Mouse (Mus musculus) stomach, postnatal 0 days (tissue): ENCODE data around the gene Acsl1. TPM values are rescaled to one million over a fixed set of nuclear protein-coding genes. Genes with fewer than 3 reads are reported as not detected.

Experiments
- ATAC-seq: fragments of 200-750 bp; cut with Nextera tagmentation; 2 replicates; pipeline ENCODE4 v1.8.0; 2017; ENCODE audit not compliant: low FRiP score, low TSS enrichment
- DNase-seq: peaks from one replicate; pipeline ENCODE4 v3.0.0-alpha.2; 2016; ENCODE audit warnings: low spot score
- H3K27ac ChIP-seq: fragments of 300-500 bp; sonication (generic); replicated peaks from 2 replicates; pipeline ENCODE4 v1.5.1; 2014; ENCODE audit warnings: mild to moderate bottlenecking, control low read depth
- H3K27me3 ChIP-seq: fragments of 300-500 bp; sonication (generic); 2 replicates; pipeline ENCODE4 v1.6.1; 2014; ENCODE audit warnings: low read length; ENCODE audit not compliant: control insufficient read depth, insufficient read depth
- H3K36me3 ChIP-seq: fragments of 300-500 bp; sonication (generic); 2 replicates; pipeline ENCODE4 v1.6.1; 2014; ENCODE audit warnings: low read length, mixed read lengths; ENCODE audit not compliant: control insufficient read depth, insufficient read depth
- H3K4me1 ChIP-seq: fragments of 300-500 bp; sonication (generic); replicated peaks from 2 replicates; pipeline ENCODE4 v1.6.1; 2014; ENCODE audit warnings: antibody characterized with exemption; ENCODE audit not compliant: control insufficient read depth, insufficient read depth
- H3K4me2 ChIP-seq: fragments of 300-500 bp; sonication (generic); replicated peaks from 2 replicates; pipeline ENCODE4 v1.6.1; 2014; ENCODE audit warnings: low read depth, mild to moderate bottlenecking, control low read depth, moderate library complexity
- H3K4me3 ChIP-seq: fragments of 300-500 bp; sonication (generic); 2 replicates; pipeline ENCODE4 v1.5.1; 2014; ENCODE audit warnings: low read depth, low read length, control low read depth
- H3K9ac ChIP-seq: fragments of 300-500 bp; sonication (generic); 2 replicates; pipeline ENCODE4 v1.6.1; 2014; ENCODE audit warnings: mild to moderate bottlenecking, low read length, control low read depth, mixed read lengths
- H3K9me3 ChIP-seq: fragments of 300-500 bp; sonication (generic); 2 replicates; pipeline ENCODE4 v1.6.1; 2016; ENCODE audit warnings: low read length; ENCODE audit not compliant: control insufficient read depth
- CTCF ChIP-seq: IDR thresholded peaks from 2 replicates; pipeline ENCODE4 v1.5.1; 2016; ENCODE audit warnings: antibody characterized with exemption, low read depth, mild to moderate bottlenecking, moderate library complexity
- EP300 ChIP-seq: optimal IDR thresholded peaks from 2 replicates; pipeline ENCODE3; 2016; ENCODE audit warnings: antibody characterized with exemption
- WGBS: fragments of 180-500 bp; shearing (Covaris S2); extraction: QIAGEN DNeasy Blood & Tissue Kit; methylation state at CpG from one replicate; pipeline ENCODE4 v1.1.7; 2014; 5-methylcytosine and 5-hydroxymethylcytosine counted together
- polyA plus RNA-seq: library from polyadenylated mRNA; unstranded; fragments of >200 nt; fragmentation: Nextera tagmentation; extraction: Ambion mirVana; gene quantifications from 2 replicates; pipeline ENCODE4 v1.2.1, GENCODE M21; 2015

Gene Acsl1
- polyA plus RNA-seq, 1 experiment from 2014 or later: 47.5 TPM

- Histone ChIP-seq H3K9ac (no peak overlapping the region), H3K27ac (no peak overlapping the region), H3K36me3 (no peaks in the 10 kb centered on the region), H3K4me3 (no peak overlapping the region), H3K4me1 (no peaks in the 10 kb centered on the region), H3K9me3 (no peaks in the 10 kb centered on the region), H3K4me2 (no peak overlapping the region), H3K27me3 (no peaks in the 10 kb centered on the region)
- no peak for ATAC-seq
- TF ChIP-seq EP300 (no peak), CTCF (no peak)
- DNase-seq: no peak
- WGBS: 82% methylated on average over 6 of the region's 6 CpGs
Measured at GRCm38 (mm10) chr8:46520667-46521066, 49.8 kb downstream of the Acsl1 start.

- no peak overlapping the region for H3K4me3 ChIP-seq
- no peaks in the 10 kb centered on the region for H3K9me3 ChIP-seq
- no peak for ATAC-seq
- WGBS: 77% methylated on average over 8 of the region's 8 CpGs
- H3K36me3 ChIP-seq: 0 out of 2 replicates have a peak, but pooled peaks cover 2% of the 10 kb centered on the region
- DNase-seq: no peak
- H3K4me2 ChIP-seq: no peak overlapping the region
- TF ChIP-seq EP300 (no peak), CTCF (no peak)
- H3K9ac ChIP-seq: no peak overlapping the region
- no peaks in the 10 kb centered on the region for H3K27me3 ChIP-seq
- no peaks in the 10 kb centered on the region for H3K4me1 ChIP-seq
- no peak overlapping the region for H3K27ac ChIP-seq
Measured at GRCm38 (mm10) chr8:46526098-46526497, 55.3 kb downstream of the Acsl1 start.

GRCm38 (mm10) chr8:46526821-46527220 is 56.0 kb downstream of the Acsl1 start:
- Histone ChIP-seq H3K27ac (no peak overlapping the region), H3K27me3 (no peaks in the 10 kb centered on the region), H3K36me3 (0 out of 2 replicates have a peak, but pooled peaks cover 2% of the 10 kb centered on the region), H3K9me3 (no peaks in the 10 kb centered on the region), H3K4me1 (no peaks in the 10 kb centered on the region), H3K9ac (no peak overlapping the region), H3K4me3 (no peak overlapping the region), H3K4me2 (no peak overlapping the region)
- peak; percentile 50; the same call in 1 of the 2 replicates for ATAC-seq
- 55% methylated on average over 10 of the region's 10 CpGs for WGBS
- TF ChIP-seq EP300 (no peak), CTCF (no peak)
- DNase-seq: peak; percentile 59

GRCm38 (mm10) chr8:46529508-46529907 is 58.7 kb downstream of the Acsl1 start:
- WGBS: 74% methylated on average over 4 of the region's 4 CpGs

GRCm38 (mm10) chr8:46530541-46530940 is 59.7 kb downstream of the Acsl1 start:
- Histone ChIP-seq H3K4me3 (no peak overlapping the region), H3K27me3 (no peaks in the 10 kb centered on the region), H3K9ac (no peak overlapping the region), H3K9me3 (no peaks in the 10 kb centered on the region), H3K4me1 (no peaks in the 10 kb centered on the region), H3K36me3 (peaks cover 11% of the 10 kb centered on the region), H3K4me2 (no peak overlapping the region), H3K27ac (no peak overlapping the region)
- WGBS: 56% methylated on average over 4 of the region's 4 CpGs
- DNase-seq: no peak
- TF ChIP-seq EP300 (no peak), CTCF (no peak)
- no peak for ATAC-seq

More at GRCm38 (mm10) chr8:46529508-46529907, 58.7 kb downstream of the Acsl1 start:
- no peaks in the 10 kb centered on the region for H3K4me1 ChIP-seq
- DNase-seq: no peak
- no peaks in the 10 kb centered on the region for H3K9me3 ChIP-seq
- ATAC-seq: no peak
- H3K36me3 ChIP-seq: peaks cover 6% of the 10 kb centered on the region; the same call in 1 of the 2 replicates
- H3K4me3 ChIP-seq: no peak overlapping the region
- H3K27me3 ChIP-seq: no peaks in the 10 kb centered on the region
- H3K4me2 ChIP-seq: no peak overlapping the region
- H3K27ac ChIP-seq: no peak overlapping the region
- TF ChIP-seq EP300 (no peak), CTCF (no peak)
- H3K9ac ChIP-seq: no peak overlapping the region

GRCm38 (mm10) chr8:46533926-46534325 is 63.1 kb downstream of the Acsl1 start:
- 87% methylated on average over 7 of the region's 7 CpGs for WGBS
- no peak overlapping the region for H3K27ac ChIP-seq
- peaks cover 11% of the 10 kb centered on the region for H3K36me3 ChIP-seq
- DNase-seq (no peak), ATAC-seq (no peak)
- H3K4me2 ChIP-seq: no peak overlapping the region
- no peak overlapping the region for H3K4me3 ChIP-seq
- no peak overlapping the region for H3K9ac ChIP-seq
- H3K4me1 ChIP-seq: no peaks in the 10 kb centered on the region
- H3K9me3 ChIP-seq: no peaks in the 10 kb centered on the region
- TF ChIP-seq CTCF (no peak), EP300 (no peak)
- H3K27me3 ChIP-seq: no peaks in the 10 kb centered on the region
